Mouse (Mus musculus): ENCODE results near the gene Acss1.

Acss1 gene

DNA sequence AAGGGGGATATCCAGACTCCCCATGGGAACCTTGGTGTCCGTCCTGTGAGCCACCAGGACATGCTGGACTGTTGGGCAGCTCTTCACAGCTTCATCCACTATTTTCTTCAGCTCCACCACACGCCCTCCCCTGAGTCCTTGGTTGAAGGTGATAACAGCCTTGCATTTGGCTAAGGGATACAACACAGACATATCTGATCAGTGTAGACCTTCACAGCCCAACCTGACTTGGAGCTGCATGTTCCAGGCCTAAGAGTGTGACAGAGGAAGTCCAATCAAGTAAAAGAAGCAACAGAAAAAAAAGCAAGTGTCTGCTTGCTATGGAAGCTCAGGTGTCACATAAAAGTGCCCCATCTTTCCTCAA is 29.9 kb downstream of the Acss1 start:
- ATAC-seq (ENCODE audit: low TSS enrichment): no peak

GRCm38 (mm10) chr2:150637702-150638369 is 30.5 kb downstream of the Acss1 start:
- ATAC-seq (ENCODE audit: low TSS enrichment): peak; percentile 43

- no peak for ATAC-seq (ENCODE audit: low TSS enrichment)
Observed at GRCm38 (mm10) chr2:150635877-150636446, 32.3 kb downstream of the Acss1 start.

DNA sequence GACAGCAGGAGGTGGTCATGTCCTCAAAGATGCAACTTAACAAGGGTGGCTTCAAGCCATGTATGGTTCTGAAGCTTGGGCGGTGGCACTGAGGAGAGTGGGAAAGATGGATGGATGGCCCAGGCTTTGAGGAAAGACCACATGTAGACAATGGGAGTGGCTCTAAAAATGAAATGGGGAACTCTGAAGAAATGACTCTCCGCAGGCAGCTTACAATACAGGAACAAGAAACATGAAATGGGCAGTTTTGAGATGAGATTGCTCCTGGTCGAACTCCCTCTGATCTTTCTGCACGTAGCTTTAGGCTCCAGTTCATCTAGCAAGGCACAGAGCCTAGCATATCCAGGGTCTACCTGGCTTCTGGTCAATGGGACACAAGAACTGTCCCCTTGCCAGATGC is 39.0 kb downstream of the Acss1 start:
- no peak for ATAC-seq (ENCODE audit: low TSS enrichment)

- ATAC-seq (ENCODE audit: low TSS enrichment): no peak
Observed at GRCm38 (mm10) chr2:150627140-150627539, 41.2 kb downstream of the Acss1 start.

DNA sequence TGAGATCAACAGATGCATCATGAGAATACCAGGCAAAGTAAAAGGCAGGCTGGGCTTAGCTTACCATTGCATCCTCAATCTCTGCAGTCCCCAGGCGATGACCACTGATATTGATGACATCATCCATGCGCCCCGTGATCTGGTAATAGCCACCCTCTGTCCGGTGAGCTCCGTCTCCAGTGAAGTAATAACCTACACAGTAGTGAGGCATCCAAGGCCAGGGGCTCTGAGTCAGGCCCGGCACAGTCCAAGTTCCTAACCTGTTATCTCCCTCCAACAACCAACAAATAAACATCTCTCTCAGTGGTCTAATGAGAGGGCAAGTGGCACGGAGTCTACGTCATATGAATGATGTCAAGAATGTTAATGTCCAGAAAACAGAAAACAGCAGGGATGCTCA is 43.4 kb downstream of the Acss1 start:
- ATAC-seq (ENCODE audit: low TSS enrichment): no peak

GRCm38 (mm10) chr2:150623957-150624356 is 44.3 kb downstream of the Acss1 start:
- no peak for ATAC-seq (ENCODE audit: low TSS enrichment)

DNA sequence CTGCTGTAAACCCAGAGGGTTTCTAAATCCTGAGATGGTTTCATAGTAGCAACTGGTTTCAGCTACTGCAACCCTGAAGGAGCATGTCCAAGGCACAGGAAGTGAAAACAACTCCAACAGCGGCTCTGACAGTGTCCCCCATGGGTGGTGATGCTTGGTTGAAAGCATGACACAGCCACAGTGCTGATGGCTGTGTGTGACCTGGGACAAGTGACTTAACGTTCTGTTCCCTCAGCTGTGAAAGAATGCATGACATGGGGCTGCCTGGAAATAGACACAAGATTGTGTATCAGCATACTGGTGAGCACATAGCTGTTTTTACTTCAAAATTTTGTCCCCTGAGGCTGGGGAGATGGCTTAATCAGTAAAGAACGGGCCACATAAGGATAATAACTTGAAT is 46.6 kb downstream of the Acss1 start:
- no peak for ATAC-seq (ENCODE audit: low TSS enrichment)

DNA sequence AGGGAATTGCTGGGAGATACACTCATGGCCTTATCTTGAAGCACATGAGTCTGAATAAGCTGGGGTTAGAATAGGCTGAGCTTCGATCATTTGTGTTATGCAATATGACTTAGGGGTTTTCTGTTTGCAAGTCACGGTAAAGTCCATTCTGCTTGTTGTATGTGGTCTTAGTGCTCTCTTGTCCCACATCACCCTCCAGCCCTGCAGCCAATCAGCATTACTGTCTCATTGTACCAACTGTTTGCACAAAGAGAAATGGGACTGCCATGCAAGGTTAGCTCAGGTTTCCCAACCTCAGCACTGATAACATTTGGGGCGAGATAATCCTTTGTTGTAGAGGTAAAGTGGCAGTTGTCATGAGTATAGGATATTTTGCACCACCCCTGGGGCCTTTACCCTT is 58.2 kb downstream of the Acss1 start:
- no peak for ATAC-seq (ENCODE audit: low TSS enrichment)

GRCm38 (mm10) chr2:150608872-150609560 is 59.3 kb downstream of the Acss1 start:
- ATAC-seq (ENCODE audit: low TSS enrichment): peak; percentile 81

DNA sequence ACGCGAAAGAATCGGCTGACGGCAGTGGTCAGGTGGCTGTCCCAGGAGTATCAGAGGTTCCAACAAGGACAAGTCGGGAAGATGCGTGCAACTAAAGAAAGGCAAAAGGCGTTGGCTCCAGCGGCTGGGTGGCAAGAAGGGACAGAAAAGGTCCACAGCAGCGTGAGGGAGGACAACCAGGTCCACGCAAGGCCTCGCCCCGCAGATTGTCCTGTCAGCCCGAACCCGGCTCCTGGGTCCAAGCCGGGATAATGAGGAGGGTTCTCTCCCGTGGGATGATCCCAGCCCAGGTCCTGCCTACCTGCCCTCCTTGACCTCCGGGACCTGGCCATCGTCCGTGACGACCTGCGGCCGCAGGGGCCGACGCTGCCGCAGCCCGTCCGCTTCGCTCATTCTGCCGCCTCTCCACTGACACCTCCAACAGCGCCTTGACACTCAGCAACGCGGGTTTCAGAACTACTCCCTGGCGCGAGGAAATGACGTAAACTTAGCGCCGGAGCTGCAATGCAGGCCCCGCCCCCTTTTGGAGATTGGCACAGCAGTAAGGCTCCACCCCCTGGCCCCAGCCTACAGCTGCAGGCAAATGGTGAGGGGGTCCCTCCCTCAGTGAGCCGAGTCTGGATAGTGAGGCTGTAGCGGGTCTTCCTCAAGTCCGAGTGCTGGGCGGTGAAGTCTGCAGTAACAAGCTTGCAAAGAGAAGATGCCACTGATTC is 60.1 kb downstream of the Acss1 start, which contains the start of gene Apmap:
Gene Apmap, minus strand, starts transcription at position 481 of the 713 bp plus-strand sequence.
- peak; percentile 88 for ATAC-seq (ENCODE audit: low TSS enrichment)

DNA sequence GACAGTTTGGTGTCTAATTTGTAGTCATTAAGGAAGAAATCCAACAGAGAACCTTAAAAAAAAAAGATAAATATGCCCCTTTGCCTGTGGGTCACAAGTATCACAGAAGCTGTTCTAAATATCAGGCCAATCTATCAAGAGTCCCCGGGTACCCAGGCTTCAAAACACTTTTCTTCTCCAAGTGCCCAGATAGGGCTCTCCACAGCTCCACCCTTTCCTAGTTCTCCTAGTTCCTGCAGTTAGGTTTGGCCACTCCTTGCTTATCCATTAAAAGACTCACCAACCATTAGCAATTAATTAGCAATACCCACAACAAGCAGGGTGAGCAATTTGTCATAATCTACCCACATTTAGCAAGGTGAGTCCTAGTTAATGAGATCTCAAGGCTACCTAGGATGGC is 61.2 kb downstream of the Acss1 start:
- no peak for ATAC-seq (ENCODE audit: low TSS enrichment)

- ATAC-seq (ENCODE audit: low TSS enrichment): no peak
Observed at GRCm38 (mm10) chr2:150604802-150605201, 63.5 kb downstream of the Acss1 start.

GRCm38 (mm10) chr2:150602166-150602565 is 66.1 kb downstream of the Acss1 start:
- ATAC-seq (ENCODE audit: low TSS enrichment): no peak

- ATAC-seq (ENCODE audit: low TSS enrichment): no peak
Observed at GRCm38 (mm10) chr2:150600263-150600662, 68.0 kb downstream of the Acss1 start.

- no peak for ATAC-seq (ENCODE audit: low TSS enrichment)
Observed at GRCm38 (mm10) chr2:150595411-150596190, 72.7 kb downstream of the Acss1 start.

GRCm38 (mm10) chr2:150589076-150589475 is 79.2 kb downstream of the Acss1 start:
- no peak for ATAC-seq (ENCODE audit: low TSS enrichment)

GRCm38 (mm10) chr2:150579628-150580027 is 88.7 kb downstream of the Acss1 start:
- no peak for ATAC-seq (ENCODE audit: low TSS enrichment)

DNA sequence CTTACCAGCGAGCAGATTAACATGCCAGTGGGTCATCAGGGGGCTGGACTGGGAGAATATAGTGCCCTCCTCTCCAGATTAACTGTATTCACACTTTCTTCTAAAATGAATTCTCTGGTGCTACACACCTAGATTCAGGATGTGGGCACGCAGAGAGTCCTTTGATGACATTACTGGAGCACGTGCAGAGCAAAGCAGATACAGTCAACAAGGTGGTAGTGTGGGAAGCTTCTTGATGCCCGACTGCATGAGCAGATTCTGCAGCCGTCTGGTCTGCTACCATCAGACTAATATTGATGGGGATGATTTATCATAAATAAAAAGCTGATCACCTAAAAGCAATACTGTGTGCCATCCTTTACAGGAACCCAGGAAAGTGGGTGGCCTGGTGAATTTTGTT is 89.7 kb downstream of the Acss1 start:
- no peak for ATAC-seq (ENCODE audit: low TSS enrichment)

GRCm38 (mm10) chr2:150576256-150576655 is 92.0 kb downstream of the Acss1 start:
- ATAC-seq (ENCODE audit: low TSS enrichment): no peak

GRCm38 (mm10) chr2:150572463-150572862 is 95.8 kb downstream of the Acss1 start:
- ATAC-seq (ENCODE audit: low TSS enrichment): no peak

- no peak for ATAC-seq (ENCODE audit: low TSS enrichment)
Observed at GRCm38 (mm10) chr2:150570761-150571160, 97.5 kb downstream of the Acss1 start.

Data from frontal cortex, adult (tissue).